Mouse (Mus musculus) retina, postnatal 1 day (tissue): ENCODE measurements at regions not wholly inside any gene's neighbourhood (a gene's known extent, or its start where the extent isn't known, plus 50 kb on each side); places are given as distances from the start of the nearest gene placed in this dataset.
A peak's percentile ranks its signal among the peaks of the same experiment; 100 is the strongest.
"Not testable (repeated sequence)": the region's sequence is repeated elsewhere in the genome, so short reads cannot be mapped to it uniquely, and the experiment has no call there.

ENCODE experiments used
- DNase-seq: peaks from one replicate; pipeline ENCODE4 v3.0.0-alpha.2; 2012

GRCm38 (mm10) chr19:35890191-35890590 lies 167.1 kb downstream of the Htr7 start:
- no peak for DNase-seq

- no peak for DNase-seq
These were observed 171.0 kb downstream of the Htr7 start for GRCm38 (mm10) chr19:35886270-35886669.

GRCm38 (mm10) chr19:35881810-35882485 lies 175.4 kb downstream of the Htr7 start:
- no peak for DNase-seq

DNA sequence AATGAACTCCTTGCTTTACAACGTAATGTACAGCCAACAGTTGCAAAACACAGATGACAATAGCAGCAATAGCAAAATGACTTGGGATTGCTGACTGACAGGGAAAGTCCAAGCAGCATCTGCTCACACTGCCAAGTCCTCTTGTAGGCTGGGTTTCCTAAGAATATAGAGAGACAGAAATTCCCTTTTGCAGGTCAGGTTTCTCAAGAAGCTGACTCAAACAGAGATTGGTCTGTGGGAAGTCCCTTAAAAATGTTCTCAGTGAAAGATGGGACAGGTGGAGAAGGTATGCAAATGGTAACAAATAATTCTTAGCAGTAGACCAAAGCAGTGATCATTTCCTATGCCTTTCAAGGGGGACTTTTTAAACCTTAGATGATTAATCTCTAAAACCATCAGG lies 181.8 kb downstream of the Htr7 start:
- no peak for DNase-seq

GRCm38 (mm10) chr19:35870720-35871119 lies 186.6 kb downstream of the Htr7 start:
- DNase-seq = no peak

GRCm38 (mm10) chr19:35868543-35868942 lies 188.8 kb downstream of the Htr7 start:
- no peak for DNase-seq

GRCm38 (mm10) chr19:35863049-35863448 lies 194.3 kb downstream of the Htr7 start:
- DNase-seq = no peak

GRCm38 (mm10) chr19:35861421-35861820 lies 195.9 kb downstream of the Htr7 start:
- DNase-seq = no peak

- peak; percentile 16 for DNase-seq
These were observed 224.3 kb downstream of the Htr7 start for GRCm38 (mm10) chr19:35832992-35833391.

DNA sequence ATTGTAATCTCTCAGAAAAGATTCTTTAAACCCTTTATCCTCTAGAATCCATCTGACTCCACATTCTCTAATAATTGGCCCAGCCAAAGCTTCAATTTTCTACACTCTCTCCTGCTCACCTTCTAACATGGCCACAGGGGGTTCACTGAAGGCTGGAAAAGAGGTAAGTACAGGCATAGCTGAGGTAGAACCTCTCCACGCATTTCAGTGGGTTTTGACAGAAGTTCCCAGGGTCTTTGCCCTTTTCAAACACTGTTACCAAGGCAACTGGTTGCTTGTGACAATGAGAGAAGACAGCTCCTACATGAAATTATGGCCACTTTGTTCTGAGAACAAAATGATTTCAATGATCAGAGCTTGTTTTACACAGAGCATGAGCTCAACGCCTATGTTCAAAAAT lies 231.2 kb downstream of the Htr7 start:
- no peak for DNase-seq

GRCm38 (mm10) chr19:35819626-35820025 lies 237.7 kb downstream of the Htr7 start:
- DNase-seq = no peak

- DNase-seq = no peak
These were observed 262.6 kb downstream of the Htr7 start for GRCm38 (mm10) chr19:35794661-35795060.

- DNase-seq = no peak
These were observed 269.9 kb downstream of the Htr7 start for GRCm38 (mm10) chr19:35787246-35788021.

GRCm38 (mm10) chr19:35761750-35762149 lies 295.6 kb downstream of the Htr7 start:
- DNase-seq = not testable (repeated sequence)

GRCm38 (mm10) chr19:35759701-35760100 lies 297.6 kb downstream of the Htr7 start:
- DNase-seq = no peak

GRCm38 (mm10) chr19:35755494-35755893 lies 301.8 kb downstream of the Htr7 start:
- DNase-seq = no peak

DNA sequence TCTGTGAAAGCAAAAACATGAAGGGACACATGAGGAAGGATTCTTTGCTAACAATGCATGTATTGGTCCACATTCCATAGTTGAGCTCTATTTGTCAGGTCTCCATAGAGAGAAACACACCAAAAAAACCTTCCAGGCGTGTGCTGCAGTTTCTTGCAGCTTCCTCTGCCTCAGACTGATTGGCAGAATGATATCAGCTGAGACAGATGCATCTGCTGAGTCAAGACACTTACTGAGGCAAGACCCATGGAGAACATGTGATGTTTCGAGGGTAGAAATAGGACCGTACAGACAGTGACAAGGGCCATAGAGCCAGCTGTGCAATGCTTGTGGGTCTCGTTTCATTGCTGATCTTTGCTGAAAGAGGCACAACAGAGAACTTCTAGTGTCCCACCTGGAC lies 321.6 kb downstream of the Htr7 start:
- DNase-seq = no peak

DNA sequence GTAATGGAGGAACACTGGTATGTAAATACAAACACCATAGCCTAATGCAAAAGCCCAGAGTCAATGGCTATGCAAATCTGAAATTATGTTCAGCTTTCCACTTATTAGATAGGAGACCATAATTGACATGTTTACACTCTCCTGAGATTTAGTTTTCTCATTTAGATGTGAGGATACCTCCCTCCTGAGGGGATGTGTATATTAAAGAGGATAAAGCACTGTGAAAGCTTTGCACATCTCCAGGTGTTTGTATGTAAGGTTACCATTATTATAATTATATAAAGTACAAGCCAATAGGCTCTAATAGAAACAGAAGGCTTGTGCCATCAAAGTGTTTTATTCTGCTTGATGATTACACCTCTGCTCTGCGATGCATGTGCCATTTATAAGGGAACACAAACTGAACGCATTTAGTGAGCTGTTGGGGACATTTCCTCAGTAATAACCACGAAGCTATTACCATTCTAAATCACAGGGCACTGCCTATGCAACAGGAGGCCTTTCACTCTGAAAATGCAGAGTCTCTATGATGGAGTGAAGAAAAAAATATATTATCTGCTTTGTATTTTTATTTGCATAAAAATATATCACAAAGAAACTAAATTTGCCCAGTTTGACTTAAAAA lies 328.8 kb downstream of the Htr7 start:
- DNase-seq = no peak
